8 mouse cellular contexts compared by ENCODE assay signal in genomic region chr10:21922716-21923350, GRCm38 (mm10). TPM values are rescaled to one million over a fixed set of nuclear protein-coding genes. Genes with fewer than 3 reads are reported as not detected.
DNase-seq lines count a peak whose midpoint lies in the region; ATAC-seq and TF ChIP-seq lines count a peak whose summit lies in the region.

No protein-coding gene starts in this region.

- no peak for TF ChIP-seq POLR2A in thymus, adult 2 months (IDR thresholded peaks at IDR 0.05; ENCODE audit: control insufficient read depth, extremely low read depth, insufficient read depth, low read length, poor library complexity)

- H3K4me1 ChIP-seq in heart, embryonic 16.5 days (ENCODE audit: control insufficient read depth, insufficient read depth, low read length): peaks cover 9% of the 10 kb centered on the region
- peaks cover 18% of the 10 kb centered on the region for H3K4me1 ChIP-seq in forebrain, embryonic 12.5 days
- H3K4me1 ChIP-seq in midbrain, embryonic 13.5 days (replicated peaks): peaks cover 24% of the 10 kb centered on the region
- no peaks in the 10 kb centered on the region for H3K4me1 ChIP-seq in thymus, adult 2 months (replicated peaks; ENCODE audit: control insufficient read depth, insufficient read depth, low read length)

- H3K9ac ChIP-seq in heart, embryonic 16.5 days (ENCODE audit: low read length): no peak overlapping the region
- no peak overlapping the region for H3K9ac ChIP-seq in forebrain, embryonic 12.5 days
- H3K9ac ChIP-seq in midbrain, embryonic 13.5 days (replicated peaks): no peak overlapping the region

- no peaks in the 10 kb centered on the region for H3K27me3 ChIP-seq in heart, embryonic 16.5 days (ENCODE audit: control insufficient read depth, insufficient read depth, low read length)
- 0 out of 2 replicates have a peak, but pooled peaks cover 3% of the 10 kb centered on the region for H3K27me3 ChIP-seq in forebrain, embryonic 12.5 days
- H3K27me3 ChIP-seq in midbrain, embryonic 13.5 days: no peaks in the 10 kb centered on the region
- H3K27me3 ChIP-seq in thymus, adult 2 months (ENCODE audit: control insufficient read depth, insufficient read depth, low read length): no peaks in the 10 kb centered on the region

- no peak for DNase-seq in heart, postnatal 36 days
- peak; percentile 93 for DNase-seq in NIH3T3 (ENCODE audit: low read depth)
- DNase-seq in right cerebral cortex, postnatal 25 days: no peak
- no peak for DNase-seq in thymus, adult 2 months
- no peak for DNase-seq in T-cell, adult 2 months (ENCODE audit: low spot score)

- WGBS in heart, embryonic 16.5 days: 59% methylated on average over 8 of the region's 8 CpGs
- WGBS in forebrain, embryonic 12.5 days: 35% methylated on average over 8 of the region's 8 CpGs
- WGBS in midbrain, embryonic 13.5 days: 24% methylated on average over 8 of the region's 8 CpGs
- 91% methylated on average over 8 of the region's 8 CpGs for WGBS in thymus, adult 2 months

- TF ChIP-seq CTCF in thymus, adult 2 months (IDR thresholded peaks at IDR 0.05; ENCODE audit: borderline replicate concordance, control insufficient read depth, extremely low read depth, insufficient read depth, low read length, poor library complexity): no peak

- H3K4me3 ChIP-seq in heart, embryonic 16.5 days (ENCODE audit: low read length): no peak overlapping the region
- no peak overlapping the region for H3K4me3 ChIP-seq in forebrain, embryonic 12.5 days (replicated peaks)
- H3K4me3 ChIP-seq in midbrain, embryonic 13.5 days (replicated peaks): no peak overlapping the region
- no peak overlapping the region for H3K4me3 ChIP-seq in thymus, adult 2 months (ENCODE audit: control insufficient read depth, insufficient read depth, low read length)

- no peak overlapping the region for H3K4me2 ChIP-seq in heart, embryonic 16.5 days (ENCODE audit: low read depth, low read length)
- no peak overlapping the region; the same call in 1 of the 2 replicates for H3K4me2 ChIP-seq in forebrain, embryonic 12.5 days
- H3K4me2 ChIP-seq in midbrain, embryonic 13.5 days (replicated peaks): peak overlapping the region; percentile 41

- intact Hi-C loops in heart, postnatal 36 days (cut with DNase I): loop anchor here (2.0 kb wide), 1 partner anchor 28 kb away; no protein-coding TSS in a partner anchor

- peak overlapping the region; percentile 44; the same call in 1 of the 2 replicates for H3K27ac ChIP-seq in heart, embryonic 16.5 days (ENCODE audit: low read length)
- no peak overlapping the region; the same call in 1 of the 2 replicates for H3K27ac ChIP-seq in forebrain, embryonic 12.5 days
- H3K27ac ChIP-seq in midbrain, embryonic 13.5 days: peak overlapping the region; percentile 82
- no peak overlapping the region for H3K27ac ChIP-seq in thymus, adult 2 months (ENCODE audit: control insufficient read depth, insufficient read depth, low read length)

- no peaks in the 10 kb centered on the region for H3K36me3 ChIP-seq in heart, embryonic 16.5 days (ENCODE audit: control insufficient read depth, insufficient read depth)
- H3K36me3 ChIP-seq in forebrain, embryonic 12.5 days (replicated peaks): no peaks in the 10 kb centered on the region
- H3K36me3 ChIP-seq in midbrain, embryonic 13.5 days: no peaks in the 10 kb centered on the region
- no peaks in the 10 kb centered on the region for H3K36me3 ChIP-seq in thymus, adult 2 months (ENCODE audit: control insufficient read depth, insufficient read depth, low read length)

- no peak for ATAC-seq in heart, embryonic 16.5 days (replicated peaks; ENCODE audit: extremely low read depth, insufficient read depth, low FRiP score)
- peak; percentile 37 for ATAC-seq in forebrain, embryonic 12.5 days (ENCODE audit: low FRiP score)
- no peak for ATAC-seq in midbrain, embryonic 13.5 days

- H3K9me3 ChIP-seq in heart, embryonic 16.5 days (replicated peaks; ENCODE audit: control insufficient read depth, low read length): no peaks in the 10 kb centered on the region
- H3K9me3 ChIP-seq in forebrain, embryonic 12.5 days: no peaks in the 10 kb centered on the region
- no peaks in the 10 kb centered on the region for H3K9me3 ChIP-seq in midbrain, embryonic 13.5 days

RNA-seq across cellular contexts. Expression of gene Sgk1, which starts 40.8 kb away (rescaled TPM):
- 37.0 and 37.1 TPM in 2 replicates for polyA plus RNA-seq in heart, embryonic 16.5 days (2015; fragmentation: Nextera tagmentation; extraction: Ambion mirVana)
- total RNA-seq in heart, postnatal 36 days (2021): 10 to 100 TPM; 38.8 to 74.4 TPM
- 22.7 and 23.7 TPM in 2 replicates for polyA plus RNA-seq in forebrain, embryonic 12.5 days (2016; fragmentation: Nextera tagmentation; extraction: Ambion mirVana)
- polyA plus RNA-seq in midbrain, embryonic 13.5 days (2015; fragmentation: Nextera tagmentation; extraction: Ambion mirVana): 35.9 and 36.7 TPM in 2 replicates
- polyA plus RNA-seq in thymus, adult 2 months (2012; rRNA removed): 16.5 and 18.7 TPM in 2 replicates

Comparison
In these comparisons a context has a peak if more than half of its experiments do, and no peak if none do; other contexts are left out.
1. H3K27ac ChIP-seq: peak in heart, embryonic 16.5 days (single experiment) and midbrain, embryonic 13.5 days (single experiment); none in forebrain, embryonic 12.5 days (single experiment) and thymus, adult 2 months (single experiment).